Mouse (Mus musculus): ENCODE results near the gene Psmg4. TPM values are rescaled to one million over a fixed set of nuclear protein-coding genes. Genes with fewer than 3 reads are reported as not detected.
A peak's percentile ranks its signal among the peaks of the same experiment; 100 is the strongest.

The Psmg4 gene
- total and polyA plus RNA-seq, 3 experiments = 121 to 161 TPM; not detected in 1

GRCm38 (mm10) chr13:34119406-34119805 lies 43.4 kb upstream of the Psmg4 start:
- no peaks in the 10 kb centered on the region for H3K79me2 ChIP-seq (ENCODE audit: control insufficient read depth, insufficient read depth, low read length, poor library complexity)
- H3K9ac ChIP-seq (ENCODE audit: control insufficient read depth, low read depth, low read length, poor library complexity, severe bottlenecking) = no peak overlapping the region
- TF ChIP-seq TCF12 (IDR thresholded peaks at IDR 0.05; ENCODE audit: low read depth, low read length) (peak; percentile 91), SIN3A (IDR thresholded peaks at IDR 0.05; ENCODE audit: low read length) (no peak; the same call in 1 of the 2 replicates), USF1 (IDR thresholded peaks at IDR 0.05; ENCODE audit: low read depth, low read length) (no peak), MAFK (IDR thresholded peaks at IDR 0.05; ENCODE audit: borderline replicate concordance, low read depth, low read length) (no peak), GATA1 (IDR thresholded peaks at IDR 0.05; ENCODE audit: low read depth, low read length) (peak; percentile 72), CHD1 (IDR thresholded peaks at IDR 0.05; ENCODE audit: low read depth, low read length) (no peak), NELFE (IDR thresholded peaks at IDR 0.05; ENCODE audit: low read depth, low read length) (no peak), TBP (IDR thresholded peaks at IDR 0.05; ENCODE audit: low read depth, low read length) (no peak), MAX (IDR thresholded peaks at IDR 0.05; ENCODE audit: low read length) (no peak), ELF1 (IDR thresholded peaks at IDR 0.05; ENCODE audit: low read depth, low read length) (no peak), CTCF (IDR thresholded peaks at IDR 0.05 in 2 of 3, conservative IDR thresholded peaks at IDR 0.05 in 1 of 3; ENCODE audit: control insufficient read depth in 1 of 3, insufficient read depth in 1 of 3, low read depth in 2 of 3, low read length in 3 of 3, poor library complexity in 1 of 3, severe bottlenecking in 1 of 3) (no peak), MYC (IDR thresholded peaks at IDR 0.05; ENCODE audit: low read depth, low read length) (no peak), E2F4 (IDR thresholded peaks at IDR 0.05; ENCODE audit: borderline replicate concordance, low read depth, low read length) (no peak), EP300 (IDR thresholded peaks at IDR 0.05; ENCODE audit: low read depth in 1 of 2, low read length in 2 of 2) (peak; percentile 55 to 61; a peak in 3 of 4 replicates), CHD2 (IDR thresholded peaks at IDR 0.05; ENCODE audit: low read length) (no peak), ZMIZ1 (IDR thresholded peaks at IDR 0.05; ENCODE audit: low read depth, low read length) (no peak), BHLHE40 (IDR thresholded peaks at IDR 0.05; ENCODE audit: borderline replicate concordance, low read depth, low read length) (no peak), MYB (IDR thresholded peaks at IDR 0.05; ENCODE audit: low read depth, low read length) (0 out of 2 replicates have a peak, but pooled peaks have one; percentile 25), MXI1 (IDR thresholded peaks at IDR 0.05; ENCODE audit: low read depth, low read length) (0 out of 2 replicates have a peak, but pooled peaks have one; percentile 18), POLR2AphosphoS5 (IDR thresholded peaks at IDR 0.05; ENCODE audit: borderline replicate concordance, low read depth, low read length) (no peak), UBTF (IDR thresholded peaks at IDR 0.05; ENCODE audit: borderline replicate concordance, insufficient read depth, low read depth, low read length) (no peak), POLR2AphosphoS2 (IDR thresholded peaks at IDR 0.05; ENCODE audit: low read length) (no peak), GABPA (IDR thresholded peaks at IDR 0.05; ENCODE audit: low read depth, low read length) (no peak), RCOR1 (IDR thresholded peaks at IDR 0.05; ENCODE audit: low read depth, low read length) (0 out of 2 replicates have a peak, but pooled peaks have one; percentile 20), SMC3 (IDR thresholded peaks at IDR 0.05; ENCODE audit: low read depth, low read length) (no peak), MAZ (IDR thresholded peaks at IDR 0.05; ENCODE audit: low read depth, low read length) (no peak), ETS1 (IDR thresholded peaks at IDR 0.05; ENCODE audit: low read depth, low read length) (peak; percentile 86), RAD21 (IDR thresholded peaks at IDR 0.05; ENCODE audit: low read depth, low read length) (no peak), USF2 (IDR thresholded peaks at IDR 0.05; ENCODE audit: borderline replicate concordance in 1 of 2, insufficient read depth in 1 of 2, low read depth in 1 of 2, low read length in 2 of 2) (no peak)
- peaks cover 50 to 58% of the 10 kb centered on the region in 2 experiments for H3K4me1 ChIP-seq (ENCODE audit: control insufficient read depth in 1 of 2, insufficient read depth in 2 of 2, low read length in 2 of 2)
- H3K27ac ChIP-seq (ENCODE audit: control insufficient read depth, low read depth, low read length) = peak overlapping the region; percentile 67
- H3K4me3 ChIP-seq (ENCODE audit: control insufficient read depth in 1 of 2, insufficient read depth in 1 of 2, low read depth in 2 of 2, low read length in 2 of 2) = peak overlapping the region in 1 of 2 experiments; percentile 4; a peak in 1 of 4 replicates
- no peaks in the 10 kb centered on the region for H3K27me3 ChIP-seq (ENCODE audit: control insufficient read depth in 1 of 2, insufficient read depth in 2 of 2, low read length in 2 of 2)
- H3K36me3 ChIP-seq (ENCODE audit: control insufficient read depth in 1 of 2, insufficient read depth in 2 of 2, low read length in 2 of 2) = peaks cover 0 to 52% of the 10 kb centered on the region in 2 experiments; a peak in 2 of 4 replicates
- peak; percentile 68 for DNase-seq (ENCODE audit: low read depth, low spot score)
- no peaks in the 10 kb centered on the region for H3K9me3 ChIP-seq (replicated peaks; ENCODE audit: insufficient read depth, low read length)

Measured in MEL (cell line).